Mouse (Mus musculus) fibroblast of lung, adult 2 months (primary cell): Measurements from ENCODE around the gene Timp4.
A peak's percentile ranks its signal among the peaks of the same experiment; 100 is the strongest.
"Not testable (repeated sequence)": the region's sequence is repeated elsewhere in the genome, so short reads cannot be mapped to it uniquely, and the experiment has no call there.

Source experiments
- DNase-seq: peaks from one replicate; pipeline ENCODE4 v3.0.0-alpha.2; 2011; ENCODE audit warnings: low read depth

The Timp4 gene

DNA sequence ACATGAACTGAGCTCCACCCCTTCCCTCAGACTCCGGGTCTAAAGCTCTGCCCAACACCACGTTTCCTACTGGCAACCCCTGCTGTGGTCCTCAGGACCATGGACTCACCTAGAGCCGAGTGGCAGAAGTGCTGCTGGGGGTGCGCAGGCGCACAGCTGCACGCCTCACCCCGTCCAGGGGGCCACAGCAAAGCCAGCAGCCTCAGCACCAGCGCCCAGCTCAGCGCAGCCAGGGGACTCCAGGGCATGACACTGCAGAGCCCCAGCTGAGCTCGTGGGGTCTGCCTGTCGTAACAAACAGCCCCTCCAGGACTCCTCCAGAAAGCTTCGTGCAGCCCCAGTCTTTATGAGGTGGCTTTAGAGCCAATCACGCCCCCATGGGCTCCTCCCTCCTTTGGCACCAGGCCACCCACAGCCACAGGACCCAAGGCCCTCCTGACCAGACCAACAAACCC is 447 bp downstream of the Timp4 start:
- no peak for DNase-seq

DNA sequence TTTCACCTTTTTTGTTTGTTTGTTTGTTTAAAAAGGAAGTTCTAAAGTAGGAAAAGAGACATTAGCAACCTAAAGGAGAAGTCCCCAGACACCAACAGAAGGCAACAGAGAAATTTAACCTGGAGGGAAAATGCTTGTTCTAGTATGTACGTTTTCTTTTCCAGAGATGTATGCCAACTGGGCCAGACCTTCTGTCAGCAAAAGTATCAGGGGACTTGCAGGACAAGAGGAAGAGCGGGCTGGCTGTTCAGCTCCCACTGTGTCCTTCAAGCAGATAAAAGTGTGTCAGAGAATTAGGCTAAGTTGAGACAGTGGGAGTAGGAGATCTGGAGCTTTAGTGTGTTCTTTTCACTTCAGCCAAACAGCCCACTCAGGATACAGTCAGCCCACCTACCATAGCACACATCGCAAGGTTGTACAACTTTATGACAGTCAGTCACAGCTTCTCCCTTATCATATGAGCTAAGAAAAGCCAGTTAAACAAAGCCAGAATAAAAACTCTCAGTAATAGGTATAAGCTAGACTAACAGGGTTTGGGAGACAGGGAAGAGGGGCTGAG is 6.4 kb downstream of the Timp4 start:
- DNase-seq: no peak

DNA sequence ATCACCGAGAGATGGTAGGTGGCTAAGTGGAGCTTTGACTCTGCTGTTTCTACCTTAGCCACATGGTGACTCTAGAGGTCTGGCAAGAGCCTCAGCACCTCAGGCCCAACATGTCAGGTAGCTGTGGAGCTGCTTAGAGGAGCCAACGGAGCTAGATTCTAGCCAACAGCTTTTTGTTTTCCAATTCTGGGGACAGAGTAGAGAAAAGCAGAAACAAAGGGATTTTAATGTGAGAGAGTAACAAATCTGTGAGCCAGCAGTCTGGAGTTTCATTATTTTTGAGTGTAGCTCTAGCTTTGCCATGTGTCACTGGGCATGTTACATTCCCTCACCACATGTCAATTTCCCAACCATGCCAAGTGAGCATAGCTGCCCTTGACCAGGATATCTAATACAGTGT is 7.8 kb downstream of the Timp4 start:
- DNase-seq: no peak

DNA sequence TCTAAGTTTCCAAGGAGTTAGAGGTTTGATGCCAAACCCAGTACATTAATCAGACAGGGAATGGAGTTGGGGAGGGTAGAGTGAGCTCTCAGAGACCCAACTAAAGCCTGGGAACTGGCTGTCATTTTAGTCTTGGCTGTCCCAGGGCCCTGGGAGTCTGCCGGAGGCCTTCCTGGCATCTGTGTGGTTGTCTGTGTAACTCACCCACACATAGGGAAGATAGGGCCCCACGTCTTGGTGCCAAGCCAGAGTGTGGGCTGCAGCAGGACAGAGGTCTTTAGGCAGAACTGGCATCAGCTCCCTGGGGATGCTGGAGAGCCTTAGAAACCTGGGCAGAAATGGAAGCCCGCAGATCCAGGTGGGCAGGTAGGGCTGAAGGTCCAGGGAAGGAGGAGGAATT is 10.1 kb downstream of the Timp4 start:
- DNase-seq: no peak

DNA sequence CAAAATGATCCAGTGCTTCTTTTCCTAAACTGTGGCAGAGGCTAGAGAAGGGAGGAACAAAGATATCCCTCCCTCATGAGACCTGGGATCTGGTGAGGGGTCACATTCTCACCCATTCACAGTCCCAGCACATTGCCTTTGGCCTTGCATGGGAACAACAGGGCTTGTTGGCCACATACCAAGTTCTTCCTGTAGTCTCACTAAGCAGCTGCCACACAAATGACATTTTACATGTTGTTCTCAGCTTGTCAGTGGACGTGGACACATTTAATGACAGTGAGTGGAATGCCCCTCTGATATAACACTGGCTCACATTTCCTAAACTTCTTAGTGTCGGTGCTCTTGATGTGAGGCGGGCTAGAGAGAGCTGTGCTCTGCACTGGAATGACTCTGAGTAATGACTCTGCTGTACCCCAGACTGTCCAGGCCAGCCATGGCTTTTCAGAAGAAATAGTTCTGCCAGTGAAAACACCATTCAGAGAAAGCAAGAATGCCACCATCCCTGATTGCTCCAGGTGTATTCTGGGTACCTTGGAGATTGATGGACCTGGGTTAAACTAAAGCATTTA is 10.8 kb downstream of the Timp4 start:
- no peak for DNase-seq

DNA sequence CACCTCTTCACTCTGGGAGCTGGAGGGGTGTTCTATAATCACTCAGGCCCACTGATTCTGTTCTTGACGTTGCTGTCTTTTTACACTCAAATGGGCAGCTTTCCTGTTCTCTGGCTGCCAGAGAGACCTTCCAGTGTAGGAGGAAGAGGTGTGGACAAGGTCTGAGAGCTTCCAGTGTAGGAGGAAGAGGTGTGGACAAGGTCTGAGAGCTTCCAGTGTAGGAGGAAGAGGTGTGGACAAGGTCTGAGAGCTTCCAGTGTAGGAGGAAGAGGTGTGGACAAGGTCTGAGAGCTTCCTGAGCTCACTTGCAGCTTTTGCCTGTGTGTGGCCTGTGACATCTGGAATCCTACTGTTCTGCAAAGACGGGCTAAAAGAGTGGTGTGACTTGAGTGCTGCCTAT is 11.6 kb downstream of the Timp4 start:
- DNase-seq: not testable (repeated sequence)

DNA sequence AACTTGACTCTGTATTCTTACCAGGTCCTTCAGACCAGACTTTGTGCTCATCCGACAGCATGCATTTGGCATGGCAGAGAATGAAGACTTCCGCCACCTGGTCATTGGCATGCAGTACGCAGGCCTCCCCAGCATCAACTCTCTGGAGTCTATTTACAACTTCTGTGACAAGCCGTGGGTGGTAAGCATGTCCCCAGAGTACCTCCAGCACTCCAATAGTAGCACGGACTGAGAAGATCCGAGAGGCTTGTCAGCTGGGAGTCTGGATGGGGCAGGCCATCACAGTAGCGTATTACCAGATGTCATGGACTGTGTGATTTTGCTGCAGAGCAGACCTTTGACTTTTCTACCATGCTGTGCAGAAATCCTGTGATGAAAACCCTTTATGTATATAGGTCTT is 12.7 kb downstream of the Timp4 start:
- no peak for DNase-seq

DNA sequence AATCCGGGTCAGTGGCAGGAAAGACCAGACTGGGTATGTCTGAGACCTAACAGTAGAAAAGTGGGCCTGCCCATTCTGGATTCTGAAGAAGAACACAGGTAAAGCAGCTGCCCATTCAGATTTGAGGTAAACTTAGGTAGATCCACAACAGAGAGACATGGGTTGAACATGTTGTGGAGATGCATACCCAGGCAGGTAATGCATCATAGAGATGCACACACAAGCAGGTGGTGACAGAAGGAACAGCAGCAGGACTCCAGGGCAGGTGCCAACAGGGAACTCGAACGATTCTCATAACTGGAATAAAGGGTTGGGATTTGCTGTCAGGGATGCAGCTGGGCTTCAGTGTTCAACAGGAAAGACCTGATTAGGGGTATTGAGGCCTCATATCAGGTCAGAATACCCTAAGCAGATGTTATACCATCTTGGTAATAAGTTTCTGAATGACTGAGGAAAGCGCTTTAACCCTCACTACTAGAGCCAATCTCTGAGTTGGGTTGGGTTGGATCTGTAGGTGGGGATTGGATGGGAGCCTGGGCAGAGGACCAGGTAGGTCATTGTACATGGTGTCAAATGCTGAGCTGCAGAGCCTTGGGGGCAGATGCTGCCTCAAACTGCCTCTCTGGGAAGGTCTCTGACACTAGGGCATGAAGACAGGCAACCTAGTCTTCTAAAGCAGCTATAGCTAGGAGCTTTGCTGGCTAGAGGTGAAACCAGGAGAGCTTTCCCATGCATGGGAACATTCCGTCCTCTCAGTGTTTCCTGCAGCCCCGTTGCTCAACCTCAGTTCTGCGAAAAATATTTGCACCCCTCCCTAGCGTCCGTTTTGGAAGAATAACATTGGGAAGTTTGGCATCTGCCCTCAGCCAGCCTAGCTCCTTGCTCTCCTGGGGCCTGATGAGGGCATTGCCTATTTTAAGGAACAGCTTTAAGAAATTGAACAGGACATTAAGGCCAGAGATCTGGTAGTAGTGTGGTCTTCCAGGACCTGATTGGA is 13.7 kb downstream of the Timp4 start:
- peak; percentile 66 for DNase-seq

DNA sequence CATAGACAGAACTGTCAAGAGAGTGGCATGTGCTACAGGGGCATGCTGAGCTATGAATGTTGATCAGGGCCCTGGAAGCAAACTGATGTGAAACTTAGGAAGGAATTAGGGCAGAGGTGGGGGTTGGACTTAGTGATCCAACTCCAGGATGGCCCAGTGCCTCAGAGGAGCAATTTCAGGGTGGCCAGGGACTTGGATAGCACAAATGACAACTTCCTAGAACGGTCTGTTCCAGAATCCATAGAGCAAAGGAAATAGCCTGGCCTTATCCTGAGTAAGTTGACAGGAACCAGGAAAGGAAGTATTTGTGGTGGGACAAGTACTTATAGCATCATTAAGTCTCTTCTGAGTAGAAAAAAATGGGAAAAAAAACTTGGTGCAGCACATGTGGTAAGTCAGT is 19.4 kb downstream of the Timp4 start:
- DNase-seq: no peak

DNA sequence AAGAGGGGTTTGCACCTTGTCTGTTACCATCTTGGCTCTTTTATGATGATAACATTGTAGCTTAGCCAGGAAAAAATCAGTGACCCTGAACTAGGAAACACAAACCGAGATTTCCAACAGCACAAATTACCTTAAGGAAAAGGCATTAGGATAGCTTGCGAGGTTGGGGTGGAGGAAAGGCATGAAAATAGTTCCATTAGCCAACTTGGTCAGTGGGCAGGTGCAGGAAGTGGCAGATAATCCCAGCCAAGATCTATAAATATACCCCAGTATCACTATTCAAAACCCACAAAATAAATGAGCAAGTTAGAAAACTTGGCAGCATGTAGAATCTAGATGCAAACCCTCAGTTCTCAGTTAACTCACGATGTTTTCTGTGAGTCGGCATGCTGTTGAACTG is 20.2 kb downstream of the Timp4 start:
- peak; percentile 46 for DNase-seq

DNA sequence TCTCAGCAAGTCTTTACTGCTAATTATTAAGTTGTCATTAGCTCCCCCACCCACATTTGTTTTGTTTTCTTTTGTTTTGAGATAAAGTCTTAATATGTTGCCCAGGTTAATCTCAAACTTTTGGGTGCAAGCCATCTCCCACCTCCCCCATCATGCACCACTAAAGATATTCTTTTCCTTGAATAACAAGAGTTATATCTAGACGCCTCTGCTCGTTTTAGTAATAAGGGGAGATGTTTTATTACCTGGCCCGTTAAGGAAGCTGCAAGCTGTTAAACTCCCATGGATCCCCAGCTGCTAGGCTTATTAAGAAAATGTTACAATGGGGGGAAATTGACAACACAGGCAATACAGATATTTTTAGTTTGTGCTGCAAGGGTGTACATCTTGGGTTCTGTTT is 21.4 kb downstream of the Timp4 start:
- no peak for DNase-seq

DNA sequence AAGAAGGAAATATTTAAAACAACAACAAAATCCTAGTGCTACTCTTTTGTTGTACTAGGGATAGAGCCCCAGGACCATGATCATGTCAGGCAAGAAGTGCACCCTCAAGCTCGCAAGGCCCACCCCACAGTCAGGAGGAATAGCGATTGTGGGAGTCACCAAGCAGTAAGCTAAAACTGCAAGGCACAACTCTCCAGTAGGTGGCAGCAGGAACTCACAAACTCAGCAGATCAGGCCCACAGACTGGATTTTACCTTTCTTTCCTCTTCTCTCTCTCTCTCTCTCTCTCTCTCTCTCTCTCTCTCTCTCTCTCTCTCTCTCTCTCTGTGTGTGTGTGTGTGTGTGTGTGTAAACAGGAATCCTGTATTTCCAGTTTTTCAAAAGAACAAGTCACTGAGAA is 24.5 kb downstream of the Timp4 start:
- DNase-seq: peak; percentile 49

DNA sequence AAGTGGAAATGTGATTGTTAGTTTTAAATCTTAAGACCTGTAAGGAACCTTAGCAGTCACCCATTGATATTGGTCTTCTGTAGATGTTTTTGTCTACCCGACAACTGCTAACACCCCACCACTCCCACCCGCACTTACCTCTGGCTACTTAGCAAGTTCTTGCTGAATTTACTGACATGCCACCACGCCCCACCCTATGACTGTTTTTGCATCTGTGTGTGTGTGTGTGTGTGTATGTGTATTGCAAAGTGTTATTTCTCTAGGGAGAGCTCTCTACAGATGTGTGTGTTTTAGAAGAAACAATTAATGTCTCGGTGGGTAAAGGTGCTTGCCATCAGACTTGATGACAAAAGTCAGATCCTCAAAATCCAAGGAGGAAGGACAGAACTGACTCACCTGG is 25.0 kb downstream of the Timp4 start, which contains the start of gene Gm17482:
TSS of gene Gm17482 (plus strand) at position 301 of the 400 bp plus-strand sequence.
- DNase-seq: no peak

DNA sequence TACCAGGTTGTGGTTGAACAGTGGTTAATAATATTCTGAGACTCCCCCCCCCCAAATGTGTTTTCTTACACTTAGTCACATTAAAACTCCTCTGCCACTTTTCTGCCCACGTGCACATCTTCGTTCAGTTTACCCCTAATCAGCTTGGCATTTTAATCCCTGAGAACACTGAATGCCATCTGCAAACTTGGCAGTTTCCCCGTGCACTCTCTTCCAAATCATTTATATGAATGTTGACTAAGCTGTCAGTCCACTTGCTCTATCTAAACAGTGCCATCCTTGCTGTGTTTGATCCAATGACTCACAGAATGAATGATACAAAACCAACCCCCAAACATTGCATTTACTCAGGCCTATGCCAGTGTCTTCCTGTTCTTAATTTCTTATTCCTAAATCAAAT is 26.5 kb downstream of the Timp4 start:
- no peak for DNase-seq

DNA sequence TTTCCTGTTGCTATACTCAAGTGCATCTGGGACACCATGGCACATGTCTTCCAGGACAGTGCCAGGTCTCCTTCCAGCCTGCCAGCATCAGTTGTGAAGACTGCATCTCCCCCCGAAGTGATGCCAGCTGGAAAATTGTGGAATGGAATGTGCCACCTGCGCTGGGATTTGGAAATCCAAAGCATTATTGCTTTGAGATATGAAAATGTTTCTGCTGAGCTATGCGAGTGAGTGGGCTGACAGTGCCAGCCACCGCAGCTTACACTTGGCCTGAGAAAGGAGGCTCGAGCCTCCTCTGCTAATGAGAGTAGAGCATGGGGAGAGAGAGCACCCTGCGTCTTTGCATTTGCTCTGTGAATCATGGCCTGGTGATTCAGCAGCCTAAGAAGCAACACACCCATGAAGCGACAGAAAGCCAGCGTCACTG is 30.8 kb downstream of the Timp4 start:
- DNase-seq: no peak

DNA sequence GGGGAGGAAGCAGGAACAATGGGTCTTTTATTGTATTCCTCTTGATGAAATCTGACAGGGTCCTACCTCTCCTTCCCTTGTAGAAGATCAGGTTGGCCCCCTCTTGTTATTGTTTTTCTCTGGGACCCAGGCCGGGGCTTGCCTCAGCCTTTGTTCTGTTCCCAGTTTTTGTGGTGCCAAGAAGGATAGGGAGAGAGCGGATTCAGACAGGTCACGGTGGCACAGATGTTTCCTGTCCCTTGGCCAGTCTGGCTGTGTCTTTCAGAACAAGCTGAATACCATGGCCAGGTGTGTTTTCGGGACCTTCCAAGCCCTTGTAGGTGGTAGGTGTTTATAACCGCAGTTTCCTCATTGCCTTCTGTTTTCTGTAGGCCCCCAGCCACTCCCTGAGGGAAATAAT is 38.9 kb downstream of the Timp4 start:
- no peak for DNase-seq

DNA sequence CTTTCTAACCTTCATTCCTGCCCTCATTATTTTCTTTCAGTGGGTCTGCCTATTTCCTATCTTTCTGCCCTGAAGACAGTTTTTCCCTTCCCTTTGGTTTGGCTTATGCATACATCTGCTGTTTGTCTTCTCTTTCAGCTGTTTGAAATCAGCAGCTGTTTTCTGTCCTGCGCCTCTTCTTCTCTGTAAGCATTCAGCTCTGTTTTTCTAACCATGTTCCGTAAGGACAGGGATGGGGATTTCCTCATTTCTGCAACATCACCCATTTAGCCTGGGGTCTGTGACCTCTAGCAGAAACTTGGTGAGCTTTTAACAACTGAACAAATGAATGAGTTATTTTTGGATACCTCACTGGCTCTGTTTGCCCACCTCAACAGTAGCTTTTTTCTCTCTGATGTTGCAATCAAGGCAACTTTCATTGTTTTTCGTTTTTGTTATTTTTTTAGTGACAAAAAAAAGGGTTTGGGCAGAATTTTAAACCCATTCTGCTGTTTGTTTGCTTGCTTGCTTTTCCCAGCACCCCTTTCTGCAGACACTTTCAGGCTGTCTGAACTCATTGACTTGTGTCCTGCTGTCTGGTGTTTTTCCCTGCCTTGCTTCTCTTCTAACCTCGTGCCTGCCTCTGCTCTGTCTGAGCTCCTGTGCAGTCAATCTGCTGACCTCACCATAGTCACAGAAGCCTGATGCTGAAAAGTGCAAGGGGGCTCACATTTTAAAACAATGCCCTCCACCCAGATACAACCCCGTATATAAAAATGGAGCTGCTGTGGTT is 39.7 kb downstream of the Timp4 start:
- no peak for DNase-seq

DNA sequence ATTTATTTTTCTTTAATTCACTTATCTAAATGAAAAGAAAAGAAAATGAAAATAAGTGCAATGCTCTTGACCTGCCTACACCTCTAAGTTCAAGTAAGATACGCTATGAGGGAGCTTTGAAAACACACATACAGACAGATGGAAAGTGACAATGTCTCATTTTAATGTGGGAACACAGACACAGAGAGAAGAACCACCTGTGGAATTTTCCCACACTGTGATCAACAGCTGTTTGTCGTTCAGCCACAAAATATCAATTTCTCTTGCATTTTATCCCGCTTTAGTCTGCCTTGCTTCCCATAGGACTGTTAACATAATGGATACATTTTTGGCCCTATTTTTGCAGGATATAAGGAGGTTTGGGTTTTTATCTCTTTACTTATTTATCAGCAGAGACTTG is 41.2 kb downstream of the Timp4 start:
- no peak for DNase-seq

DNA sequence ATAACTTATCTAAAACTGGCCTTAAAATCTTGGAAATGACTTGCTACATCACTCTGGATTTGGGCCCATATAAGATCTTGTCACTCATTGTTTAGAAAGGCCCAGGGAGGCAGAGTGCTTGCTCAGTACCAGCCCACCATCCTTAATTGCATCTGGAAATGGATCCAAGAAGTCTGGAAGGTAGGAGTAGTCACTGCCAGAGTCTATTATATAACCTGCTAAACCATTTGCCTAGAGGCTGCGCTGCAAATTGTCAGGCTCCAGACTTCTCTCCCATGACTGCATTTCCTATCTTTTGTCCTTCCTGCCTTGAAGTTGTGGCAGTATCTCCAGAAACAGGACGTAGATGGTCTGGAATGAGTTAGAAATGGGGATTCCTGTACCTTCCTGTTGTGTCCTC is 41.8 kb downstream of the Timp4 start:
- DNase-seq: no peak

DNA sequence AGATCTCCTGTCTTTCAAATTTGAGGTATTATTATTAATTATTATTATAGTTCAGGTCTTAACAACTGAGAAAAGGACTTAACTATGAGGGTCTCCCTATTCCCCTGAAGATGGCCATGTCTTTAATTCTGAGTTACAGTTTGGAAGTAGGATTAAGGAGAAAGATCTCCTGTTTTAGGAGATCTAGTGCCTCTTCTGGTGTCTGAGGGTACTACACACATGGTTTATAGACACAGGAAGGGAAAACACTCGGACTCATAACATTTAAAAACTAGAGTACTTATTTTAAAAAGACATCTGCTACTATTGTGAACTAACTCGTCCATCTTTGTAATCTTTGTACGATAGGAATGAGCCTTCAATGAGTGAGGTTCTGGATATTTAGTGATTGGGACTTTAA is 49.0 kb downstream of the Timp4 start:
- DNase-seq: no peak

DNA sequence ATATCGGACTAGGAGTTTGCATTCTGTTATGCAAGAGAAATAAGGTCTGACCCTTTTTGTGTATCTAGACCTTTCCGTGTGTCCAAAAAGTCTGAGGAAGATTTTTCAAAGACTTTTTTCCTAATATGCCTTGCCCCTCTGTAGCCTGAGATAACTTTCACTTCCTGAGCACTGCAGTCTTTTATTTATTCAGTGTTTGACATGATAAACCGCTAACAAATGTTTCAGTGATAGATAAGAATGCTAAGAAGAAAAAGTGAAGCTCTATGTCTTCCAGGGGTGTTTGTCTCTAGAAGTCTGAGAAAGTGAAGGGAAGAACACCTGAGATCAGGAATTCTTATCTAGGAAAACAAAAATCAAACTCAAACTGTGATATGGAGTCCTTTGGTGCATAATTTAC is 51.3 kb downstream of the Timp4 start:
- no peak for DNase-seq
